Mouse (Mus musculus) liver, embryonic 18 days (tissue): ENCODE data around the gene Olfr820. TPM values are rescaled to one million over a fixed set of nuclear protein-coding genes. Genes with fewer than 3 reads are reported as not detected.

Source experiments
- polyA plus RNA-seq: library from polyadenylated mRNA; depleted of rRNA; stranded (reverse); fragments of >200 nt; gene quantifications from 2 replicates; pipeline ENCODE4 v1.2.3, GENCODE M21; 2012; rRNA removed

Gene Olfr820
- polyA plus RNA-seq, result not detected in 2 replicates

GRCm38 (mm10) chr10:130012321-130012720 is at the start of gene Olfr820:
Olfr820 (plus strand) TSS chr10:130012621.

GRCm38 (mm10) chr10:129967166-129967565 is 45.3 kb upstream of the Olfr820 start, which contains the start of gene Olfr819:
Olfr819 (minus strand) TSS chr10:129967266.

GRCm38 (mm10) chr10:129976040-129976439 is 36.4 kb upstream of the Olfr820 start, which contains the start of gene Olfr247:
Olfr247 (minus strand) TSS chr10:129976140.

GRCm38 (mm10) chr10:129984962-129985361 is 27.5 kb upstream of the Olfr820 start, which contains the start of gene Gm10310:
Gm10310 (minus strand) TSS chr10:129985062.

GRCm38 (mm10) chr10:130030048-130030447 is 17.6 kb downstream of the Olfr820 start, which contains the start of gene Olfr821:
Olfr821 (plus strand) TSS chr10:130030348.

Other genes with a start within 250 kb of the Olfr820 start
- not detected in 2 replicates for gene Olfr808, start 247.1 kb upstream of the Olfr820 start, polyA plus RNA-seq
- gene Olfr809, start 238.0 kb upstream of the Olfr820 start, polyA plus RNA-seq, result not detected in 2 replicates
- gene Olfr810, start 217.7 kb upstream of the Olfr820 start, polyA plus RNA-seq, result not detected in 2 replicates
- gene Olfr811, start 208.2 kb upstream of the Olfr820 start, polyA plus RNA-seq, result not detected in 2 replicates
- not detected in 2 replicates for gene Olfr812, start 166.5 kb upstream of the Olfr820 start, polyA plus RNA-seq
- not detected in 2 replicates for gene Olfr813, start 157.3 kb upstream of the Olfr820 start, polyA plus RNA-seq
- gene Olfr814, start 132.8 kb upstream of the Olfr820 start, polyA plus RNA-seq, result not detected in 2 replicates
- not detected in 2 replicates for gene Olfr815, start 106.8 kb upstream of the Olfr820 start, polyA plus RNA-seq
- gene Olfr816, start 97.0 kb upstream of the Olfr820 start, polyA plus RNA-seq, result not detected in 2 replicates
- gene Olfr818, start 63.5 kb upstream of the Olfr820 start, polyA plus RNA-seq, result not detected in 2 replicates
- not detected in 2 replicates for gene Olfr819, start 45.4 kb upstream of the Olfr820 start, polyA plus RNA-seq
- gene Olfr247, start 36.5 kb upstream of the Olfr820 start, polyA plus RNA-seq, result not detected in 2 replicates
- gene Gm10310, start 27.6 kb upstream of the Olfr820 start, polyA plus RNA-seq, result not detected in 2 replicates
- not detected in 2 replicates for gene Olfr821, start 17.7 kb downstream of the Olfr820 start, polyA plus RNA-seq
- not detected in 2 replicates for gene Olfr822, start 58.6 kb downstream of the Olfr820 start, polyA plus RNA-seq
- not detected in 2 replicates for gene Olfr823, start 102.8 kb downstream of the Olfr820 start, polyA plus RNA-seq
- 0.06 and 0.18 TPM in 2 replicates for gene Olfr824, start 117.4 kb downstream of the Olfr820 start, polyA plus RNA-seq
- not detected in 2 replicates for gene Olfr825, start 154.1 kb downstream of the Olfr820 start, polyA plus RNA-seq
- gene Olfr826, start 171.6 kb downstream of the Olfr820 start, polyA plus RNA-seq, result not detected in 2 replicates
- not detected in 2 replicates for gene Olfr827, start 201.8 kb downstream of the Olfr820 start, polyA plus RNA-seq